Mouse (Mus musculus) kidney, embryonic 16.5 days (tissue): Measurements from ENCODE around the gene Fam172a. TPM values are rescaled to one million over a fixed set of nuclear protein-coding genes. Genes with fewer than 3 reads are reported as not detected.
"Not testable (repeated sequence)": the region's sequence is repeated elsewhere in the genome, so short reads cannot be mapped to it uniquely, and the experiment has no call there.

Experiments
- ATAC-seq: fragments of 200-750 bp; cut with Nextera tagmentation; 2 replicates; pipeline ENCODE4 v1.8.0; 2017; ENCODE audit warnings: moderate TSS enrichment; ENCODE audit not compliant: low FRiP score, low TSS enrichment
- H3K27ac ChIP-seq: fragments of 300-500 bp; sonication (generic); 2 replicates; pipeline ENCODE4 v1.5.1; 2014; ENCODE audit warnings: low read length
- H3K27me3 ChIP-seq: fragments of 300-500 bp; sonication (generic); 2 replicates; pipeline ENCODE4 v1.6.1; 2014; ENCODE audit warnings: low read length, control low read depth, mixed read lengths; ENCODE audit not compliant: insufficient read depth
- H3K36me3 ChIP-seq: fragments of 300-500 bp; sonication (generic); 2 replicates; pipeline ENCODE4 v1.6.1; 2014; ENCODE audit warnings: low read length, control low read depth, mixed read lengths; ENCODE audit not compliant: insufficient read depth
- H3K4me1 ChIP-seq: fragments of 300-500 bp; sonication (generic); 2 replicates; pipeline ENCODE4 v1.6.1; 2014; ENCODE audit warnings: low read length, control low read depth, mixed read lengths; ENCODE audit not compliant: insufficient read depth
- H3K4me2 ChIP-seq: fragments of 300-500 bp; sonication (generic); replicated peaks from 2 replicates; pipeline ENCODE4 v1.6.1; 2014; ENCODE audit warnings: low read depth, low read length
- H3K4me3 ChIP-seq: fragments of 300-500 bp; sonication (generic); 2 replicates; pipeline ENCODE4 v1.5.1; 2014; ENCODE audit warnings: mild to moderate bottlenecking, low read length
- H3K9ac ChIP-seq: fragments of 300-500 bp; sonication (generic); replicated peaks from 2 replicates; pipeline ENCODE4 v1.6.1; 2014; ENCODE audit warnings: low read length
- H3K9me3 ChIP-seq: fragments of 300-500 bp; sonication (generic); 2 replicates; pipeline ENCODE4 v1.6.1; 2016; ENCODE audit warnings: low read length, control low read depth
- WGBS: fragments of 180-500 bp; shearing (Covaris S2); extraction: QIAGEN DNeasy Blood & Tissue Kit; methylation state at CpG from one replicate; pipeline ENCODE4 v1.1.7; 2014; 5-methylcytosine and 5-hydroxymethylcytosine counted together
- polyA plus RNA-seq: library from polyadenylated mRNA; unstranded; fragments of >200 nt; fragmentation: Nextera tagmentation; extraction: Ambion mirVana; gene quantifications from 2 replicates; pipeline ENCODE4 v1.2.1, GENCODE M21; 2015

Gene Fam172a
- polyA plus RNA-seq: 23.3 and 26.9 TPM in 2 replicates

DNA sequence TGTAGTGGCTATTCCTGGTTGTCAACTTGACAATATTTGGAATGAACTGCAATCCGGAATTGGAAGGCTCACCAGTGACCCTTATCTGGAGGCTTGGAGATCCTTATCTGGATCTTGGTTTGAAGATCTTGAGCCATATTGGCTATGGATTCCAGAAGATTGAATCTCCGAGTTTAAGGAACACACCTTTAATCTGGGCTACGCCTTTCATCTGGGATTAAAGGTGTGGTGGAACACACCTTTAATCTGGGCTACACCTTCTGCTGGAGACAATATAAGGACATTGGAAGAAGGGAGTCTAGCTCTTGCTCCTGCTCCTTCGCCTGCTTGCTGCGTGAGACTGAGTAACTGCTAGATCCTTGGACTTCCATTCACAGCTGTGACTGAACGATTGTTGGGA, at the start of gene Fam172a:
Fam172a (plus strand) TSS at position 301 of the 400 bp plus-strand sequence.
- not testable (repeated sequence) for H3K27ac ChIP-seq, H3K9ac ChIP-seq, H3K27me3 ChIP-seq, ATAC-seq, H3K4me1 ChIP-seq, H3K36me3 ChIP-seq, H3K4me2 ChIP-seq, H3K9me3 ChIP-seq, H3K4me3 ChIP-seq
- WGBS: no CpG with 5 or more reads among the region's 6 CpGs

DNA sequence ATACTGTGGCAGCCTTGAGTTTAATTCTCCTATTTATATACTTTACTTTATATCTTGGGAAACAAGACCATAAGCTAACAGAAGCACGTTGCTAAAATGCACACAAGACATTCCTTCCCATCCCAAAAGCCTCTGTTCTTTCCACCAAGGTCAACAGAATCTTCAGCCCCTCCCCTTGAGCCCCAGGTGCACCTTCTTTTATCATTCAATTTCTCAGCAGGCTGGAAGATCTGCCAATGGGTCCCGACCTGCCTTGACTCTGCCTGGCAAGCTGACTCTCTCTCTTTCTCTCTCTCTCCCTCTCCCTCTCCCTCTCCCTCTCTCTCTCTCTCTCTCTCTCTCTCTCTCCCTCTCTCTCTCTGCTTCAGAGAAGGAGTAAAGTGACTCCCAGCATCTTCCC, 13.2 kb upstream of the Fam172a start:
- no peak for ATAC-seq
- no peak overlapping the region for H3K27ac ChIP-seq
- no peak overlapping the region for H3K4me2 ChIP-seq
- H3K4me3 ChIP-seq: no peak overlapping the region
- H3K36me3 ChIP-seq: no peaks in the 10 kb centered on the region
- H3K27me3 ChIP-seq: no peaks in the 10 kb centered on the region
- no peaks in the 10 kb centered on the region for H3K9me3 ChIP-seq
- WGBS: 15% methylated on average over 2 of the region's 2 CpGs
- H3K4me1 ChIP-seq: no peaks in the 10 kb centered on the region
- no peak overlapping the region for H3K9ac ChIP-seq

DNA sequence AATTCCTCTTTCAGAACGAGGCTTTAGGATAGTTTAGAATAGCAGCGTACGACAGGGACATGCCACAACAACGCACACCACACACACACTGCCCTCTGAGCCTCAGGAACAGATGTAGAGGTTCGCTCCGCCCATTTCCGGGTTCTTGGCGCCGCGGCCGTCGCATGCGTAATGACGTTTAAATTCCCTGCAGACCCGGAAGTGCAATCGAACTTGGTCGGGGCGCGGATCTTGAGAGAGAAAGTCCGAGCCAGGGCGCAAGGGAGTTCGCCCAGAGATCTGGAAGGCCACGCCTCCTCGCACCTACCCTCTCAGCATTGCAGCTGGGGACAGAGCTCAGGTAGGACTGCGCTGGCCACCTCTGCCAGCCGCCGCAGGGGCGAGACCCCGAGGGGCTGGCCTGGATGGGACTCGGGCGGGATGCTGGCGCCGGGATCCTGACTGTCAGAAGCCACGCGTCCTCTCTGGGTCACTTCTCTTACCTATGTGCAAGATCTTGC, 6.7 kb downstream of the Fam172a start:
- under 1% methylated on average over 35 of the region's 35 CpGs for WGBS
- Histone ChIP-seq H3K4me3 (peak overlapping the region; percentile 87), H3K27me3 (no peaks in the 10 kb centered on the region), H3K4me1 (peaks cover 10% of the 10 kb centered on the region), H3K27ac (peak overlapping the region; percentile 25; the same call in 1 of the 2 replicates), H3K9me3 (no peaks in the 10 kb centered on the region), H3K9ac (peak overlapping the region; percentile 88), H3K36me3 (no peaks in the 10 kb centered on the region), H3K4me2 (peak overlapping the region; percentile 83)
- ATAC-seq: peak; percentile 98

DNA sequence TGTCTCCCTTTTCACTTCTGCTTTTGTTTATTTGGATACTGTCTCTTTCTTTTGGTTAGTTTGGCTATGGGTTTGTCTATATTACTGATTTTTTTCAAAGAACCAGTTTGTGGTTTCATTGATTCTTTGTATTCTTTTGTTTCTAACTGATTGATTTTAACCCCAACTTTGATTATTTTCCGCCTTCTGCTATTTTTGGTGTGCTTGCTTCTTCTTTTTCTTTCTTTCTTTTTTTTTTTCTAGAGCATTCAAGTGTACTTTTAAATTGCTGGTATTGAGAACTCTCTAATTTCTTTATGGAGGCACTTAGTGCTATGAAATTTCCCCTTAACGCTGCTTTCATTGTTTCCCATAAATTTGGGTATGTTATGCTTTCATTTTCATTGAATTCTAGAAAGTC, 15.7 kb downstream of the Fam172a start:
- Histone ChIP-seq H3K4me3 (no peak overlapping the region), H3K4me2 (no peak overlapping the region), H3K9ac (no peak overlapping the region), H3K27ac (no peak overlapping the region), H3K27me3 (no peaks in the 10 kb centered on the region), H3K9me3 (no peaks in the 10 kb centered on the region), H3K4me1 (no peaks in the 10 kb centered on the region), H3K36me3 (no peaks in the 10 kb centered on the region)
- WGBS: 90% methylated on average over 2 of the region's 2 CpGs
- no peak for ATAC-seq

DNA sequence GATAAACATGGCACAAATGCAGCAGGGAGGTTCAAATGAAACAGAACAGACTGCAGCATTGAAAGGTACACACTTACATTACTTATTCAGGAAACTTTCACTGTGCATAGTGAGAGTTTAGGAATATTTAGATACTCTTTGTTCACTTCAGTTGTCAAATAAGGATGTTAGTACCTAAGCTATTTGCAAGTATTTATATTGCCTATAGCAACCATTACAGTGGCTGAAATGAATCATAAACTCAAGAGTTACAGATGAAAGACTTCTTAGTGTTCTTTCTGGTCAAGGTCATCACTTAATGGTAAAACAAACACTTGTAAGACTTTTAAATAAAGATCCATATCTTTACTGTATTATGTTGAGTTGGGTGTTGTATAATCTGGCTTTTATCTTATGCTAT, 41.0 kb downstream of the Fam172a start:
- Histone ChIP-seq H3K9me3 (no peaks in the 10 kb centered on the region), H3K4me2 (no peak overlapping the region), H3K27ac (no peak overlapping the region), H3K9ac (no peak overlapping the region), H3K4me3 (no peak overlapping the region), H3K36me3 (no peaks in the 10 kb centered on the region), H3K27me3 (no peaks in the 10 kb centered on the region), H3K4me1 (no peaks in the 10 kb centered on the region)
- no peak for ATAC-seq

DNA sequence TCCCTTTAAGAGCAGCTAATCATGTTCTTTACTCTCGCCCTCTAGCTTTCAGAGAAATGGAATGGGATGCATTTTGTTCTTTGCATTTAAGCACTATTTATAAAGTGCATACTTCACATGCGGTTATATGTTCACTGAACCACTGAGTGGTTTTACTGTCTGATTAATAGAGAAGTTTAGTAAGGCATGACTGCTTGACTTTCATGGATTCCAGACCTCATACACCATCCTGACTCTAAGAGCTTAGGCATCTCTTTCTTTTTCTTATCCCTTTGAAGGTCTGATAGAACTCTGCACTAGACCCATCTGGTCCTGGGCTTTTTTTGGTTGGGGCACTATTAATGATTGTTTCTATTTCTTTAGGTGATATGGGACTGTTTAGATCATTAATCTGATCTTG, 75.8 kb downstream of the Fam172a start:
- H3K9me3 ChIP-seq: peaks cover 8% of the 10 kb centered on the region; the same call in 1 of the 2 replicates
- H3K27ac ChIP-seq: no peak overlapping the region
- no peak overlapping the region for H3K9ac ChIP-seq
- H3K4me1 ChIP-seq: no peaks in the 10 kb centered on the region
- WGBS: 71% methylated on average over 2 of the region's 2 CpGs
- 0 out of 2 replicates have a peak, but pooled peaks cover 3% of the 10 kb centered on the region for H3K36me3 ChIP-seq
- no peaks in the 10 kb centered on the region for H3K27me3 ChIP-seq
- no peak overlapping the region for H3K4me3 ChIP-seq
- H3K4me2 ChIP-seq: no peak overlapping the region
- no peak for ATAC-seq

DNA sequence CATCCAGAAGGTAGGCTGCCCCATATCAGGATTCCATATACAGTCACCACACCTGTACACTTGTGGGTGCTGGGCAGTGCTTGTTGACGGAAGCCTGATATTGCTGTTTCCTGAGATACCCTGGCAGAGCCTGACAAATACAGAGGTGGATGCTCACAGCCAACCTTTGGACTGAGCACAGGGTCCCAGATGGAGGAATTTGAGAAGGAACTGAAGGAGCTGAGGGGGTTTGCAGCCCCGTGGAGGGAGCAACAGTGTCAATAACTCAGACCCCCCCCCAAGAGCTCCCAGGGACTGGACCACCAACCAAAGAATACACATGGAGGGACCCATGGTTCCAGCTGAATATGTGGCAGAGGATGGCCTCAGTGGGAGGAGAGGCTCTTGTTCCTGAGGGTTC, 105.5 kb downstream of the Fam172a start:
- H3K4me3 ChIP-seq, ATAC-seq, H3K4me2 ChIP-seq, H3K9me3 ChIP-seq, H3K36me3 ChIP-seq, H3K27ac ChIP-seq, H3K9ac ChIP-seq, H3K27me3 ChIP-seq, H3K4me1 ChIP-seq: not testable (repeated sequence)
- 87% methylated on average over 2 of the region's 2 CpGs for WGBS

DNA sequence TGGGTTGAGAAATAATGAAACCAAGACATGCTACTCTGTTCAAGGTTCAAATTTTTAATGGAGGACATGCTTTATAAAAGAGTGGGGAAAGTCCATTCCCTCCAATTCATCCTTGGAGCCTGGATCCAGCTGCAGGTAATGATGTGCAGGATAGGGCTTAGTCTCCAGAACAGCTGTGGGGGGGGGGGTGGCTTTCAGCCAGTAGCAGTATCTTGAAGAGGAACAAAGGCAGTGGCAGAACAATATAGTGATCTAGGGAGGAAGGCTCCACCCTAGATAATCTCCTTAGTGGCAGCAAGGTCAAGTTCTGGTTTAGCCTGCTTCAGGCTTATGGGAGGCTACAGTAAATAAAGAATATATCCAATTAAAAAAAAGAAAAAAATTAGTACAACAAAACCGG, 108.6 kb downstream of the Fam172a start:
- 84% methylated on average over 1 of the region's 1 CpGs for WGBS
- H3K27ac ChIP-seq: no peak overlapping the region
- no peak overlapping the region for H3K4me2 ChIP-seq
- H3K27me3 ChIP-seq: no peaks in the 10 kb centered on the region
- H3K36me3 ChIP-seq: no peaks in the 10 kb centered on the region
- peaks cover 2% of the 10 kb centered on the region for H3K9me3 ChIP-seq
- H3K4me3 ChIP-seq: no peak overlapping the region
- no peak for ATAC-seq
- no peak overlapping the region for H3K9ac ChIP-seq
- H3K4me1 ChIP-seq: no peaks in the 10 kb centered on the region

DNA sequence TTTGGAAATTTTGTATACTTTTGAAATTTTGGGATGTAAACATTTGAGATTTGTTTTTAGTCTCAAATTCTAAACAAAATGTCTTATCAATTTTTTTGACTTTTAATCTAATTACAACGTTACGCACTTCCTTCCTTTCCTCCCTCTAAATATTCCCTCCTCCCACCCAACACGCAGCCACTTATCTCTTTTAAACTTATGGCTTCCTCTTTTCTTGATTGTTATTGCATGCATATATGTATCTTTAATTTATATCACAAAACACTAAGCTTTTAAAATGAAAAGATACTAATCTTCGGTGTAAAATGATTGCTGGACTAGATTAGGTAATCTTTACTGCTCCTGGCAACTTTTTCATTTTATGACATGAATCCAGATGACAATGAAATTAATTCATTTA, 124.3 kb downstream of the Fam172a start:
- Histone ChIP-seq H3K9ac (no peak overlapping the region), H3K4me2 (no peak overlapping the region), H3K27ac (no peak overlapping the region), H3K4me1 (no peaks in the 10 kb centered on the region), H3K9me3 (no peaks in the 10 kb centered on the region), H3K36me3 (no peaks in the 10 kb centered on the region), H3K4me3 (no peak overlapping the region), H3K27me3 (no peaks in the 10 kb centered on the region)
- WGBS: 76% methylated on average over 4 of the region's 4 CpGs
- ATAC-seq: no peak

DNA sequence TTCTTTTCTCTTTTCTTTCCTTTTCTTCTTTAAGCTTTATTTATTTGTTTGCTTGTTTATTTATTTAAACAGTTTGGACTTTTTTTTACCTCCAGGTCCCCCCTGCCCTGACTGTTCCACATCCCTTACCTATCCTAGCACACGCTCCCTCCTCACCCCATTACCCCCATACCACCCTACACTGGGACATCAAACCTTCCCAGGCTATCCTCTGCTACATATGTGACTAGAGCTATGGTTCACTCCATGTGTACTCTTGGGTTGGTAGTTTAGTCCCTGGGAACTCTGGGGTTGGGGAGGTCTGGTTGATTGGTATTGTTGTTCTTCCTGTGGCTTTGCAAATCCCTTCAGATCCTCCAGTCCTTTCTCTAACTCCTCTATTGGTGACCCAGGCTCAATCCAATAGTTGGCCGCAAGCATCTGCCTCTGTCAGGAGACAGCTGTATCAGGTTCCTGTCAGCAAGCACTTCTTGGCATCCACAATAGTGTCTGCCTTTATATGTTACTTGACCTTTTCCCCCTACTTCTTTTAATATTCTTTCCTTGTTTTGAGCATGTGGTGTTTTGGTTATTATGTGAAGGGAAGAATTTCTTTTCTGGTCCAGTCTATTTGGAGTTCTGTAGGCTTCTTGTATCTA, 141.3 kb downstream of the Fam172a start:
- 90% methylated on average over 2 of the region's 2 CpGs for WGBS
- Histone ChIP-seq H3K9ac (no peak overlapping the region), H3K4me3 (no peak overlapping the region), H3K9me3 (no peaks in the 10 kb centered on the region), H3K36me3 (no peaks in the 10 kb centered on the region), H3K4me1 (no peaks in the 10 kb centered on the region), H3K4me2 (no peak overlapping the region), H3K27me3 (no peaks in the 10 kb centered on the region), H3K27ac (no peak overlapping the region)
- ATAC-seq: no peak
